ENCODE assay signal across 11 mouse cellular contexts in genomic region chr10:93205287-93205956, GRCm38 (mm10).
"Had no signal": no experiment of that assay in that cellular context is flagged by ENCODE, and none has a peak within 500 bp of the region (broad histone marks: within the 10 kb centered on the region; RNA-seq: fewer than 3 reads in every experiment).

No protein-coding gene starts in this region.

- ATAC-seq: liver, postnatal 0 days; lung, postnatal 0 days; midbrain, embryonic 16.5 days had no signal

- DNase-seq: liver, postnatal 0 days; lung, adult 2 months; lung, postnatal 4 days; midbrain, embryonic 14.5 days; right cerebral cortex, postnatal 14 days; spleen, adult 18-20 months; thymus, adult 18-20 months; thymus, postnatal 14 days; thymus, postnatal 36 days had no signal
